Mouse (Mus musculus) liver, embryonic 14.5 days (tissue): Measurements from ENCODE around the gene Mbtps2.

Experiments used
- CTCF ChIP-seq: IDR thresholded peaks from 2 replicates; pipeline ENCODE4 v1.5.1; 2016; ENCODE audit warnings: antibody characterized with exemption, low read depth, control low read depth
- EP300 ChIP-seq: IDR thresholded peaks from 2 replicates; pipeline ENCODE4 v1.6.1; 2016; ENCODE audit warnings: antibody characterized with exemption, low read depth

DNA sequence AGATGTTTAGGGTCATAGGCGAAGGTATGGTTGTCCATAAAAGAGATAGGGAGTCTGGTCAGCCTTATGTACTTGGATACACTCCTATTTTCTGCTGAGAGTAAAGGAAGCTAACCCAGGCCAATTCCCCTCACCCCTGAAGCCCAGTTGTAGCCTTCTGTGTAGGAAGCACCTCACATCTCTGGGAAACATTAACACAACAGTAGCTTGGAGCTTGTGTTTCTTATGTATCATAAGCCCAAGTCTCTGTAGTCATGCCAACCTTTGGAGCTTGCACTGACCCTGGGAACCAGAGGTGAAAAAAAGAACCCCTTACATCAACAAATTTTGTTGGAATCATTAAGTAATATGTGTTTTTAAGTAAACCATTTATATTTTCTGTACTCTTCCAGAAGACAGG is 38.7 kb upstream of the Mbtps2 start:
- no peak for TF ChIP-seq EP300
- TF ChIP-seq CTCF = no peak
